Mouse (Mus musculus): ENCODE results near the gene Supt3. TPM values are rescaled to one million over a fixed set of nuclear protein-coding genes. Genes with fewer than 3 reads are reported as not detected.

Supt3 gene
- polyA plus RNA-seq, 1 experiment: 6.4 TPM

DNA sequence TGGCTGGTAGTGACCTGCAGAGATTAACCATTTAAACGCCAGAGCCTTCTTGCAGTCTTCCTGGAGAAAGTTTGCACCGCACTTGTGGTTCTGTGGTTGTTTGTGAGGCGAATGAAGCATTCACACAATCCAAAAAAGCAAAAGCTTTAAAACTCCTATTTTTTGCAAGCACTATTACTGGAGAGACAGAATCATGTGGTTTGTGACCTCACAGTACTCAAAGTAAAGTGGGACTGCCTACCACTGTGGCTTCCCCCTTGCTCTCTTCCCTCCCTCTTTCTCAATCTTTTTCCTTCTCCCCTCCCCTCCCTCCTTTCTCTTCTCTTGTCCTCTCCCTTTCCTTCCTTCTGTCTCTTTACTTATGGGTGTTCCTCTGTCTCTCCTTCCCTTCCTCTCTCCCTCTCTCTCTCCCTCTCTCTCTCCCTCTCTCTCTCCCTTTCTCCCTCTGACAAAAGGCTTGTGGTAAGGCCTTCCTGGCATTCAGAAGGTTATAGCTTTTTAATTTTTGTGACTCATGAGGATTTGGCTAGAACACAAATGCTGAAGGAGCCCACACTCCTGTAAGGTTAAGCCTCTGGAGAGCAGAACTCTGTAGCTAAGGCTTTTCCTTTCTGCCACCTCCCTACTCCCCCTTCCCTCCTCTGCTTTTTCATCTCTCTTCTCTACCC is 37.7 kb downstream of the Supt3 start, which contains the start of gene Runx2:
Gene Runx2 (minus strand): TSS at position 290 of the 668 bp plus-strand sequence.
- no peaks in the 10 kb centered on the region for H3K36me3 ChIP-seq (ENCODE audit: control insufficient read depth, insufficient read depth, low read length)
- H3K4me1 ChIP-seq (ENCODE audit: control insufficient read depth, insufficient read depth, low read length): no peaks in the 10 kb centered on the region
- H3K27me3 ChIP-seq (replicated peaks; ENCODE audit: control insufficient read depth, insufficient read depth, low read length): no peaks in the 10 kb centered on the region
- H3K27ac ChIP-seq (ENCODE audit: insufficient read depth, low read depth, low read length): no peak within 1 kb of the TSS
- H3K4me3 ChIP-seq (ENCODE audit: insufficient read depth, low read depth, low read length): no peak within 1 kb of the TSS
- 69% methylated on average over 3 of the region's 3 CpGs for WGBS
- no peak for DNase-seq
- no peak for TF ChIP-seq CTCF (conservative IDR thresholded peaks at IDR 0.05; ENCODE audit: insufficient read depth, insufficient read length, low read depth, low read length)
- no peak for TF ChIP-seq POLR2A (IDR thresholded peaks at IDR 0.05; ENCODE audit: low read depth, low read length)

DNA sequence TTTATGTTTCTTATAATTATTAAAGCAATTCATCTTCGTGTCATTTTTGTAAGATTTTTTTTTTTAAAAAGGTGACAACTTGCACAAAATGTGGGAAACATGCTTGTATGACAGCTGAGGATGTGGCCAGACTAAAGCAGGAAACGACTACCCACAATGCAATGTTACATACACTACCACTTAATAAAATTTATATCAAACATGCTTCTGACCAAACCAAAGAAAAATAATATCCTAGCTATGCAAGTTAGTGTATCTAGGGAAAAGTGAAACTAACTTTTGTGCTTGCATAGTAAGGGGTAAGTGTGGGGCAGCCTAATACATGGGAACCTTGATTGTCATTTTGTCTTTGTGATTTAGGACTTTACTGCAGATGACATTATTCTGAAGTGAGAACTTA is 41.9 kb downstream of the Supt3 start:
- no peak overlapping the region for H3K4me3 ChIP-seq (ENCODE audit: insufficient read depth, low read depth, low read length)
- no peaks in the 10 kb centered on the region for H3K27me3 ChIP-seq (replicated peaks; ENCODE audit: control insufficient read depth, insufficient read depth, low read length)
- no peak for TF ChIP-seq POLR2A (IDR thresholded peaks at IDR 0.05; ENCODE audit: low read depth, low read length)
- TF ChIP-seq CTCF (conservative IDR thresholded peaks at IDR 0.05; ENCODE audit: insufficient read depth, insufficient read length, low read depth, low read length): no peak
- 68% methylated on average over 2 of the region's 2 CpGs for WGBS
- H3K36me3 ChIP-seq (ENCODE audit: control insufficient read depth, insufficient read depth, low read length): no peaks in the 10 kb centered on the region; the same call in 1 of the 2 replicates
- H3K4me1 ChIP-seq (ENCODE audit: control insufficient read depth, insufficient read depth, low read length): no peaks in the 10 kb centered on the region
- no peak for DNase-seq
- no peak overlapping the region for H3K27ac ChIP-seq (ENCODE audit: insufficient read depth, low read depth, low read length)

DNA sequence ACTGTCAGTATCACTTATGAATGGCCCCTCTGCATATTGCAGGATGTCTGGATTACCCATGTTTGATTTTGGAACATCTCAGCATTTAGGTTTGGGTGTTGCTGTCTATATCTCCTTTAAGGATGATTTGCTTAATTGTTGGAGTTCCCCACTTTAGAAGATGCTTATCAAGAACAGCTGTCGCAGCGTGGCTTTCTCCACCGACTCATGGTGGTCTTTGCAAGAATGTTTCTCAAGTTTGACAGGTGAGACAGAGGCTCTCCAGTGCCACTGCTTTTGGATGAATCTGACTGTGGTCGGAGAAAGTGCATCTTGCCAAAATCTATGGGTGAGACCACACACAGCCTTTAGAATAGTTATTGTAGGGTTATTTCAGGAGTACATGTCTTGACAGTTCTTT is 42.9 kb downstream of the Supt3 start:
- DNase-seq: no peak
- no peak for TF ChIP-seq CTCF (conservative IDR thresholded peaks at IDR 0.05; ENCODE audit: insufficient read depth, insufficient read length, low read depth, low read length)
- no peak for TF ChIP-seq POLR2A (IDR thresholded peaks at IDR 0.05; ENCODE audit: low read depth, low read length)
- no peak overlapping the region for H3K4me3 ChIP-seq (ENCODE audit: insufficient read depth, low read depth, low read length)
- no peaks in the 10 kb centered on the region; the same call in 1 of the 2 replicates for H3K36me3 ChIP-seq (ENCODE audit: control insufficient read depth, insufficient read depth, low read length)
- WGBS: 96% methylated on average over 4 of the region's 4 CpGs
- no peak overlapping the region for H3K27ac ChIP-seq (ENCODE audit: insufficient read depth, low read depth, low read length)
- no peaks in the 10 kb centered on the region for H3K27me3 ChIP-seq (replicated peaks; ENCODE audit: control insufficient read depth, insufficient read depth, low read length)
- H3K4me1 ChIP-seq (ENCODE audit: control insufficient read depth, insufficient read depth, low read length): no peaks in the 10 kb centered on the region

DNA sequence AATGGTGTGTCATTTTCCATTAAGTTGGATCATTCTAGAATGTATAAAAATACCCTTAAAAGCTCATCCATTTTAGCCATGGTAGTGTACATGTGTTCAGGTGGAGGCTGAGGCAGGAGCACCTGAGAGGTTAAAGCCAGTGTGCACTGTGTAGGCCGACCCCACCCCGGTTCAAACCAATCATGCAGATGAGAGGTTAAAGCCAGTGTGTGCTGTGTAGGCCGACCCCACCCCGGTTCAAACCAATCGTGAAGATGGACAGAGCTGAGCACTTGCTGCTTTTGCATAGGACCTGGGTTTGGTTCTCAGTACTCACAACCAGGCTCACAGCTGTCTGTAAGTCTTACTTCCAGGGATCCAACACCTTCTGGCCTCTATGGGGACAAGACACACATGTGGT is 45.0 kb downstream of the Supt3 start:
- no peak overlapping the region for H3K4me3 ChIP-seq (ENCODE audit: insufficient read depth, low read depth, low read length)
- no peak for DNase-seq

DNA sequence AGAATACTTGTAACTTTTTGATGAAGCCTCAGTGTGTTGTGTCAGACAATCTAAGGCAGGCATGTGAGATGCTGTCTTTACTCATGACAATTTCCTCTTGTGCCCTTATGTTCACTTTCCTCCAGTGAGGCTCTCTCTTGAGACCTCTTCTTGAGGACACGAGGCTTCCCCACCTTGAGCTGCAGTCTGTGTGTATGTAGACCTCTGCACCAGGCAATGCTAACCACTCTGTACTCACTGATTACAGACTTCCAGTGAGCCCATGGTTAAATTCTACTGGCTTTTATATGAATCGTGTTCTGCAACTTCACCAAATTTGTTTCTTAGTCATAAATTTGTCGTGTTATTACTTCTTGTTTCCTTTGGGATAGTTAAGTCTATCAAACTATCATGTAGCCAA is 50.2 kb downstream of the Supt3 start:
- no peaks in the 10 kb centered on the region for H3K4me1 ChIP-seq (ENCODE audit: control insufficient read depth, insufficient read depth, low read length)
- no peak overlapping the region for H3K27ac ChIP-seq (ENCODE audit: insufficient read depth, low read depth, low read length)
- no peak overlapping the region for H3K4me3 ChIP-seq (ENCODE audit: insufficient read depth, low read depth, low read length)
- H3K27me3 ChIP-seq (replicated peaks; ENCODE audit: control insufficient read depth, insufficient read depth, low read length): no peaks in the 10 kb centered on the region
- no peak for TF ChIP-seq CTCF (conservative IDR thresholded peaks at IDR 0.05; ENCODE audit: insufficient read depth, insufficient read length, low read depth, low read length)
- no peak for TF ChIP-seq POLR2A (IDR thresholded peaks at IDR 0.05; ENCODE audit: low read depth, low read length)
- H3K36me3 ChIP-seq (ENCODE audit: control insufficient read depth, insufficient read depth, low read length): no peaks in the 10 kb centered on the region; the same call in 1 of the 2 replicates
- DNase-seq: no peak
- 65% methylated on average over 3 of the region's 3 CpGs for WGBS

More for the DNA sequence above, 45.0 kb downstream of the Supt3 start:
- TF ChIP-seq CTCF (conservative IDR thresholded peaks at IDR 0.05; ENCODE audit: insufficient read depth, insufficient read length, low read depth, low read length) (no peak), POLR2A (IDR thresholded peaks at IDR 0.05; ENCODE audit: low read depth, low read length) (no peak)
- WGBS: 87% methylated on average over 5 of the region's 5 CpGs
- no peaks in the 10 kb centered on the region for H3K4me1 ChIP-seq (ENCODE audit: control insufficient read depth, insufficient read depth, low read length)
- no peak overlapping the region for H3K27ac ChIP-seq (ENCODE audit: insufficient read depth, low read depth, low read length)
- H3K36me3 ChIP-seq (ENCODE audit: control insufficient read depth, insufficient read depth, low read length): no peaks in the 10 kb centered on the region; the same call in 1 of the 2 replicates
- H3K27me3 ChIP-seq (replicated peaks; ENCODE audit: control insufficient read depth, insufficient read depth, low read length): no peaks in the 10 kb centered on the region

DNA sequence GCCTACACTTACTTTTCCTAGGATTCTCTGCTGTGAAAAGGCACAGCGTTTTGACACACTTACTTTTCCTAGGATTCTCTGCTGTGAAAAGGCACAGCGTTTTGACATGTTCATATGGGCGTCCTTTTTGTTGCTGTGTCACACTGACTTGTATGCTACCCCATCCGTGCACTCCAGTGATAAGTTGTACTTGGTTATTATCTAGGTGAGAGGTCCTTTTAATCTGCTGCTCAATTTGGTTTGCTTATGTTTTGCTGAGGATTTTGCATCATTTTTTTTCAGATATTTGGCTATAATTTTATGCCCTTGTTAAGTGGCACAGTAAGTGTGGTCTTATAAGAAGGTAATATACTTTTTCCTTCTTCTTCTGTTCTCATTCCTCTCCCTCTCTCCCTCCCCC is 51.0 kb downstream of the Supt3 start:
- Histone ChIP-seq H3K36me3 (ENCODE audit: control insufficient read depth, insufficient read depth, low read length) (no peaks in the 10 kb centered on the region), H3K27me3 (replicated peaks; ENCODE audit: control insufficient read depth, insufficient read depth, low read length) (no peaks in the 10 kb centered on the region), H3K4me1 (ENCODE audit: control insufficient read depth, insufficient read depth, low read length) (no peaks in the 10 kb centered on the region), H3K27ac (ENCODE audit: insufficient read depth, low read depth, low read length) (no peak overlapping the region), H3K4me3 (ENCODE audit: insufficient read depth, low read depth, low read length) (no peak overlapping the region)
- 87% methylated on average over 4 of the region's 4 CpGs for WGBS
- no peak for TF ChIP-seq POLR2A (IDR thresholded peaks at IDR 0.05; ENCODE audit: low read depth, low read length)
- TF ChIP-seq CTCF (conservative IDR thresholded peaks at IDR 0.05; ENCODE audit: insufficient read depth, insufficient read length, low read depth, low read length): no peak
- no peak for DNase-seq

DNA sequence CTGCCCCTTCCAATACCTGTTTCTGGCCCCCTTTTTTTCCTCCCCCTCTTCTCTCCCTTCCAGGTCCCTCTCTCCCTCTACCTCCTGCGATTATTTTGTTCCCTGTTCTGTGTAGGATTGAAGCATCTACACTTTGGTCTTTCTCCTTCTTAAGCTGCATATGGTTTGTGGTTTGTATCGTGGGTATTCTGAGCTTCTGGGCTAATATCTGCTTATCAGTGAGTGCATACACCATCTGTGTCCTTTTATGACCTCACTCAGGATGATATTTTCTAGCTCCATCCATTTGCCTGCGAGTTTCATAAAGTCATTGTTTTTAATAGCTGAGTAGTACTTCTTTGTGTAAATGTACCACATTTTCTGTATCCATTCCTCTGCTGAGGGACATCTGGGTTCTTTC is 52.6 kb downstream of the Supt3 start:
- Histone ChIP-seq H3K36me3 (ENCODE audit: control insufficient read depth, insufficient read depth, low read length) (no peaks in the 10 kb centered on the region), H3K27ac (ENCODE audit: insufficient read depth, low read depth, low read length) (no peak overlapping the region), H3K4me1 (ENCODE audit: control insufficient read depth, insufficient read depth, low read length) (no peaks in the 10 kb centered on the region), H3K27me3 (replicated peaks; ENCODE audit: control insufficient read depth, insufficient read depth, low read length) (no peaks in the 10 kb centered on the region), H3K4me3 (ENCODE audit: insufficient read depth, low read depth, low read length) (no peak overlapping the region)
- 91% methylated on average over 3 of the region's 3 CpGs for WGBS
- DNase-seq: no peak
- TF ChIP-seq CTCF (conservative IDR thresholded peaks at IDR 0.05; ENCODE audit: insufficient read depth, insufficient read length, low read depth, low read length): no peak
- TF ChIP-seq POLR2A (IDR thresholded peaks at IDR 0.05; ENCODE audit: low read depth, low read length): no peak

All from kidney, adult 2 months (tissue).